Mouse (Mus musculus) heart, adult 2 months (tissue): Measurements from ENCODE around the gene Awat2. TPM values are rescaled to one million over a fixed set of nuclear protein-coding genes. Genes with fewer than 3 reads are reported as not detected.

Experiments used
- DNase-seq, 2 experiments: peaks; one replicate each; pipeline ENCODE4 v3.0.0; 2021
- H3K27ac ChIP-seq: fragments of 200-600 bp; 2 replicates; pipeline ENCODE4 v1.8.1; 2022
- H3K27me3 ChIP-seq: fragments of 200-500 bp; 2 replicates; pipeline ENCODE4 v1.6.1; 2012; ENCODE audit warnings: mild to moderate bottlenecking, low read length, inconsistent platforms, mixed read lengths; ENCODE audit not compliant: control insufficient read depth, insufficient read depth
- H3K36me3 ChIP-seq: fragments of 200-500 bp; 2 replicates; pipeline ENCODE4 v1.6.1; 2012; ENCODE audit warnings: low read length, inconsistent platforms; ENCODE audit not compliant: control insufficient read depth, insufficient read depth
- H3K4me1 ChIP-seq: fragments of 200-500 bp; 2 replicates; pipeline ENCODE4 v1.6.1; 2011; ENCODE audit warnings: low read length; ENCODE audit not compliant: control insufficient read depth, insufficient read depth
- H3K4me3 ChIP-seq: fragments of 200-600 bp; 2 replicates; pipeline ENCODE4 v1.8.1; 2022
- H3K79me2 ChIP-seq: fragments of 200-500 bp; replicated peaks from 2 replicates; pipeline ENCODE4 v1.6.1; 2012; ENCODE audit warnings: mild to moderate bottlenecking, inconsistent platforms, low read length, moderate library complexity, mixed read lengths; ENCODE audit not compliant: control insufficient read depth, insufficient read depth
- H3K9ac ChIP-seq: fragments of 200-500 bp; 2 replicates; pipeline ENCODE4 v1.6.1; 2012; ENCODE audit warnings: low read depth, mild to moderate bottlenecking, control low read depth, inconsistent platforms, low read length, mixed read lengths
- CTCF ChIP-seq: fragments of 200-600 bp; IDR thresholded peaks from 2 replicates; pipeline ENCODE4 v1.8.1; 2022; ENCODE audit warnings: antibody characterized with exemption, mild to moderate bottlenecking, moderate library complexity
- EP300 ChIP-seq: fragments of 200-500 bp; IDR thresholded peaks from 2 replicates; pipeline ENCODE4 v1.6.1; 2011; ENCODE audit warnings: low read depth, low read length, control low read depth; ENCODE audit not compliant: insufficient read depth
- POLR2A ChIP-seq: fragments of 200-500 bp; IDR thresholded peaks from 2 replicates; pipeline ENCODE4 v1.6.1; 2011; ENCODE audit warnings: mild to moderate bottlenecking, low read depth, low read length, control low read depth; ENCODE audit not compliant: insufficient read depth
- WGBS: fragments of 180-500 bp; shearing (Covaris S2); methylation state at CpG from one replicate; pipeline ENCODE4 v1.1.7; 2018; 5-methylcytosine and 5-hydroxymethylcytosine counted together
- intact Hi-C: fragments of 180-260 bp; cut with DNase I; formaldehyde crosslinking; loops from one replicate; pipeline ENCODE4 v1.15.1; 2025
- microRNA-seq, 2 experiments: library from miRNA; unstranded; fragments of <30 nt; microRNA quantifications; one replicate each; pipeline ENCODE4 v1.2.0; 2021
- polyA plus RNA-seq: library from polyadenylated mRNA; depleted of rRNA; stranded (reverse); fragments of >200 nt; gene quantifications from 2 replicates; pipeline ENCODE4 v1.2.3, GENCODE M21; 2012; rRNA removed
- total RNA-seq, 2 experiments: library from RNA; stranded (reverse); gene quantifications; 2 replicates each; pipeline ENCODE4 v1.2.3; 2021

Gene Awat2
- total and polyA plus RNA-seq, 3 experiments: not detected

DNA sequence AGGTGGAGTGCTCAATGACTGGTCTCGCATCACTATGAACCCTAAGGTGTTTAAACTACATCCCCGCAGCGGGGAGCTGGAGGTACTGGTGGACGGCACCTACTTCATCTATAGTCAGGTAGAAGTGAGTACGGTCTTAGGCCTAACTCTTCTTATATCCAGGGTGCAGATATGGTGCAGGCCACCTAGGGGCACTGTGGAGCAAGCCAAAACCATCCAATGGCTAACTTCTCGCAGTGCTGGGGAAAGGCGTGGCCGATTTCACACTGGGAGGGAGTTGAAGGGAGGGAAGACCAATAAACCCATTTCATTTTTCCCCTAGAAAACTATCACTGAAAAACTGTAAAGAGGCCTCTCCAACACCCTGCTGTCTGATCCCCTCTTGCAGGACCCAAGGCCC, 47.5 kb downstream of the Awat2 start:
- no peaks in the 10 kb centered on the region for H3K27me3 ChIP-seq
- intact Hi-C loops: loop anchor here (1.0 kb wide), 1 partner anchor 84 kb away; no protein-coding TSS in a partner anchor
- H3K9ac ChIP-seq: no peak overlapping the region
- DNase-seq: no peak
- TF ChIP-seq POLR2A: no peak
- TF ChIP-seq CTCF: peak; percentile 60
- H3K4me3 ChIP-seq: no peak overlapping the region
- H3K79me2 ChIP-seq: no peaks in the 10 kb centered on the region
- no peak overlapping the region for H3K27ac ChIP-seq
- H3K36me3 ChIP-seq: no peaks in the 10 kb centered on the region
- 78% methylated on average over 8 of the region's 8 CpGs for WGBS
- H3K4me1 ChIP-seq: no peaks in the 10 kb centered on the region

DNA sequence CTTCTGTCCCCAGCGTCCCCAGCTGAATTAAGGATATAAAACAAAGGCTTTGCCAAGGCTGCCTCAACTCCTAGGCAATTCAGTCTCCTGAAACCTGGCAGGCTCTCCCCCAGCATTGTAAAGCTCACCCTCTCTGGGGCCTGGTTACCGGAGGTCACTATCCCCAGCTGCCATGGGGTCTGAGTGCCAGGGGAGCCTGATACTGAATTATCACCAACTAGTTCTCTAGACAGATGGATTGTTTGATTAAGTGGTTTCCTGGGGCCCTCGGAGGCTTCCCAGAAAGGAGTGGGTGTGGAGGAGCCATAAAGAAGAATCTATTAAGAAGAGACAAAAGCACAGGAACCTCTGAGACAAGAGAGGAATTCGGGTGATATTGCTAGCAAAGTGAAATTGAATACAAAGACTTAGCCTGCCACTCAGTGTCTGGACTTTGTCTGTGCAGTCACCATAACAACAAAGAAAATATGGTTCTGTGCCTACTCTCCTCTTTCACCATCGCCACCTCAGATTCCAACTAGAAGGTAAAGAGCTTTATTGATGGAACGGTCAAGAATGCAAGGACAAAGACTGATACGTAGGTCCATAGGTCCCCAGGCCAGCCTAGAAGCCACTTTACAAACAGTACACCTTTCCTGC, 48.2 kb downstream of the Awat2 start:
- Histone ChIP-seq H3K36me3 (no peaks in the 10 kb centered on the region), H3K9ac (no peak overlapping the region), H3K27me3 (no peaks in the 10 kb centered on the region), H3K27ac (no peak overlapping the region), H3K4me3 (no peak overlapping the region), H3K4me1 (no peaks in the 10 kb centered on the region), H3K79me2 (no peaks in the 10 kb centered on the region)
- intact Hi-C loops: no loop called here
- no peak for DNase-seq
- TF ChIP-seq EP300 (no peak), CTCF (no peak), POLR2A (no peak)
- 74% methylated on average over 7 of the region's 7 CpGs for WGBS

DNA sequence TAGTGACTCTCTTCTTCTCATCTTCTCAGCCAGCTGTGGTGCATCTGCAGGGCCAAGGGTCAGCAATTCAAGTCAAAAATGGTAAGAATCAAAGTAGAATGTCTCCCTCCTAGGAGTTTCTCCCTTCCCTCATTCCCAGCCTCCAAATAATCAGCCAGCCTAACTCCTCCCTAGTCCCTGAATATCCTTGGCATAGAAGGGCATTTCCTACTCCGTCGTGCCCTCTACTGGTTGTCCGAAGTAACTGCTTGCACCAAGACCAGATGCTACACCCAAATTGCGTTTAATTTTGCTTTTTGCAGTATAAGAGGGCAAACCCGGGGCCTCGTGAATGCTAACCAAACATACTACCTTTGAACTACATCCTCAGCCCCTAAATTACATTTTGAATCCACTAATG, 50.2 kb downstream of the Awat2 start:
- Histone ChIP-seq H3K4me3 (no peak overlapping the region), H3K27ac (no peak overlapping the region), H3K27me3 (no peaks in the 10 kb centered on the region), H3K9ac (no peak overlapping the region), H3K36me3 (no peaks in the 10 kb centered on the region), H3K4me1 (no peaks in the 10 kb centered on the region), H3K79me2 (no peaks in the 10 kb centered on the region)
- intact Hi-C loops: loop anchor here (2.0 kb wide), 1 partner anchor 540 kb away; no protein-coding TSS in a partner anchor
- peak; percentile 69 for TF ChIP-seq CTCF
- TF ChIP-seq POLR2A: no peak
- 29% methylated on average over 6 of the region's 6 CpGs for WGBS
- DNase-seq: peak in 1 of 2 experiments; percentile 4

DNA sequence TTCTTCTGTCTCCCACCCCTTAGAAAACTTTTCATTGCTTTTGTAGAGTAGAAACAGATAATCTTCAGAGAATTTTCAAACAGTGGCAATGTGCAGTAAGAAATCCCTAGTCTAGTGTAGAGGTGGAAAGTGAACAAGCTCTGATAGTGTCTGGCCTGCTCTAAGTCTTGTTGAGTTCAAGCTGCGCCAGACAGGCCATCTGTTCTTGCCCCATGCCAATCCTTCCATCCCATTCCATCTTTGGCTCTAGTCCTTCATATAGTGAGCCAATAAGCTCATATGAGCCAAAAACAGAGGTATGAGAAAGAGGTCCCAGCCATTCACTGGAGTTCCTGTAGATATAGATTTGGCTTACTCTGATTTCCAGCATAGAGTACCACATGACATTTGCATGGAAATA, 52.6 kb downstream of the Awat2 start:
- 95% methylated on average over 1 of the region's 1 CpGs for WGBS
- no peak overlapping the region for H3K27ac ChIP-seq
- H3K79me2 ChIP-seq: no peaks in the 10 kb centered on the region
- H3K4me3 ChIP-seq: no peak overlapping the region
- no peaks in the 10 kb centered on the region for H3K27me3 ChIP-seq
- DNase-seq: no peak
- intact Hi-C loops: no loop called here
- H3K36me3 ChIP-seq: no peaks in the 10 kb centered on the region
- TF ChIP-seq POLR2A (no peak), CTCF (no peak), EP300 (no peak)
- H3K4me1 ChIP-seq: no peaks in the 10 kb centered on the region
- no peak overlapping the region for H3K9ac ChIP-seq

DNA sequence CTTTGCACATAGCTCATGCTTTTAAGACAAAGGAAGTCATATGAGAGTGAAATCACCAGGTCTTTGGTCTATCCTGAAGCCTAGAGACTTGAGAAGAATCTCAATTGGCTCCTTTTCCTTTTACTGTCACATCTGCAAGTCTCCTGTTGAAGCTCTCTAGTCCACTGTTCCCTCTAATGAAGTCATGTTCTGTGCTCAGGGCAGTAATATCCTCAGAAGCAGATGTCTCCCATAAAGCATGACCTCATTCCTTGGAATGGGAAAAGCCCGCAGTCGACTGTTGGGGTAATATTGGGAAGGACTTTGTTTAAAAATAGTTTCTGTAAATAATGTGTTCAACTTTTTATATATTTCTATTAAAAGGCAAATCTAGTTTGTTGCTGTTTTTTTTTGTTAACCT, 85.5 kb downstream of the Awat2 start:
- Histone ChIP-seq H3K9ac (no peak overlapping the region), H3K4me1 (no peaks in the 10 kb centered on the region), H3K27me3 (no peaks in the 10 kb centered on the region), H3K79me2 (no peaks in the 10 kb centered on the region), H3K4me3 (no peak overlapping the region), H3K27ac (no peak overlapping the region), H3K36me3 (no peaks in the 10 kb centered on the region)
- TF ChIP-seq POLR2A (no peak), EP300 (no peak), CTCF (no peak)
- intact Hi-C loops: no loop called here
- 80% methylated on average over 2 of the region's 2 CpGs for WGBS
- no peak for DNase-seq

Small RNAs within 50 kb of the gene (microRNA-seq; reads per million reads assigned to microRNA genes)
- gene Mir676: 1,493 to 1,730 reads per million in 2 experiments

Other genes starting within 250 kb of the Awat2 start
- gene Otud6a, start 13.7 kb downstream of the Awat2 start, total RNA-seq: not detected
- gene Otud6a, start 13.7 kb downstream of the Awat2 start, polyA plus RNA-seq: not detected in 2 replicates
- gene Igbp1, start 51.6 kb upstream of the Awat2 start, total RNA-seq: 10 to 100 TPM; 34.9 to 41.9 TPM
- gene Igbp1, start 51.6 kb upstream of the Awat2 start, polyA plus RNA-seq: 18.7 and 33.8 TPM in 2 replicates
- gene Dgat2l6, start 82.1 kb upstream of the Awat2 start, total RNA-seq: not detected
- gene Dgat2l6, start 82.1 kb upstream of the Awat2 start, polyA plus RNA-seq: not detected in 2 replicates
- not detected for gene Awat1, start 129.5 kb upstream of the Awat2 start, total RNA-seq
- gene Awat1, start 129.5 kb upstream of the Awat2 start, polyA plus RNA-seq: not detected in 2 replicates
- gene P2ry4, start 152.2 kb upstream of the Awat2 start, total RNA-seq: not detected
- not detected in 2 replicates for gene P2ry4, start 152.2 kb upstream of the Awat2 start, polyA plus RNA-seq
- not detected for gene Arr3, start 162.8 kb upstream of the Awat2 start, total RNA-seq
- not detected in 2 replicates for gene Arr3, start 162.8 kb upstream of the Awat2 start, polyA plus RNA-seq
- under 1 TPM; 0.23 to 0.45 TPM for gene Kif4, start 183.0 kb upstream of the Awat2 start, total RNA-seq
- 0.16 and 0.18 TPM in 2 replicates for gene Kif4, start 183.0 kb upstream of the Awat2 start, polyA plus RNA-seq
- 10 to 100 TPM; 21.4 to 26.2 TPM for gene Pdzd11, start 183.9 kb upstream of the Awat2 start, total RNA-seq
- gene Pdzd11, start 183.9 kb upstream of the Awat2 start, polyA plus RNA-seq: 18.3 and 29.1 TPM in 2 replicates